Mouse (Mus musculus) hindbrain, postnatal 0 days (tissue): Measurements from ENCODE around the gene 1700012A03Rik. TPM values are rescaled to one million over a fixed set of nuclear protein-coding genes. Genes with fewer than 3 reads are reported as not detected.

Experiments used
- ATAC-seq: fragments of 200-750 bp; cut with Nextera tagmentation; 2 replicates; pipeline ENCODE4 v1.8.0; 2017; ENCODE audit warnings: mild to moderate bottlenecking, moderate TSS enrichment, moderate library complexity
- DNase-seq: peaks from one replicate; pipeline ENCODE4 v3.0.0-alpha.2; 2015; ENCODE audit warnings: low spot score
- H3K27ac ChIP-seq: fragments of 300-500 bp; sonication (generic); 2 replicates; pipeline ENCODE4 v1.5.1; 2014; ENCODE audit warnings: mild to moderate bottlenecking
- H3K27me3 ChIP-seq: fragments of 300-500 bp; sonication (generic); 2 replicates; pipeline ENCODE4 v1.6.1; 2014; ENCODE audit warnings: low read length, mixed read lengths; ENCODE audit not compliant: insufficient read depth
- H3K36me3 ChIP-seq: fragments of 300-500 bp; sonication (generic); 2 replicates; pipeline ENCODE4 v1.6.1; 2014; ENCODE audit warnings: low read length, mixed read lengths; ENCODE audit not compliant: insufficient read depth
- H3K4me1 ChIP-seq: fragments of 300-500 bp; sonication (generic); 2 replicates; pipeline ENCODE4 v1.6.1; 2014; ENCODE audit warnings: antibody characterized with exemption, low read length, mixed read lengths; ENCODE audit not compliant: insufficient read depth
- H3K4me2 ChIP-seq: fragments of 300-500 bp; sonication (generic); 2 replicates; pipeline ENCODE4 v1.6.1; 2014; ENCODE audit warnings: low read depth, mild to moderate bottlenecking, low read length, moderate library complexity, mixed read lengths
- H3K4me3 ChIP-seq: fragments of 300-500 bp; sonication (generic); 2 replicates; pipeline ENCODE4 v1.5.1; 2014; ENCODE audit warnings: low read length
- H3K9ac ChIP-seq: fragments of 300-500 bp; sonication (generic); replicated peaks from 2 replicates; pipeline ENCODE4 v1.6.1; 2014; ENCODE audit warnings: mild to moderate bottlenecking, low read length, moderate library complexity, mixed read lengths
- H3K9me3 ChIP-seq: fragments of 300-500 bp; sonication (generic); 2 replicates; pipeline ENCODE4 v1.6.1; 2016; ENCODE audit warnings: low read length, mixed read lengths
- CTCF ChIP-seq: IDR thresholded peaks from 2 replicates; pipeline ENCODE4 v1.5.1; 2016; ENCODE audit warnings: antibody characterized with exemption, control low read depth, low read depth
- WGBS: fragments of 180-500 bp; shearing (Covaris S2); extraction: QIAGEN DNeasy Blood & Tissue Kit; methylation state at CpG from one replicate; pipeline ENCODE4 v1.1.7; 2014; 5-methylcytosine and 5-hydroxymethylcytosine counted together
- polyA plus RNA-seq: library from polyadenylated mRNA; unstranded; fragments of >200 nt; fragmentation: Nextera tagmentation; extraction: Ambion mirVana; gene quantifications from 2 replicates; pipeline ENCODE4 v1.2.1, GENCODE M21; 2015
- total RNA-seq: library from RNA; depleted of rRNA; stranded (reverse); fragments of >200 nt; gene quantifications from 2 replicates; pipeline ENCODE4 v1.2.3, GENCODE M21; 2014; rRNA removed

Gene 1700012A03Rik
- not detected in 2 replicates for total RNA-seq
- not detected in 2 replicates for polyA plus RNA-seq

GRCm38 (mm10) chr6:32049951-32050345 lies at the start of gene 1700012A03Rik:
Gene 1700012A03Rik (plus strand): TSS chr6:32050246.
- H3K27me3 ChIP-seq, result no peaks in the 10 kb centered on the region
- H3K9me3 ChIP-seq, result no peaks in the 10 kb centered on the region
- ATAC-seq (no peak), DNase-seq (no peak)
- H3K36me3 ChIP-seq, result no peaks in the 10 kb centered on the region
- no peak for TF ChIP-seq CTCF
- 88% methylated on average over 3 of the region's 3 CpGs for WGBS
- H3K27ac ChIP-seq, result no peak within 1 kb of the TSS
- peaks cover 3% of the 10 kb centered on the region; the same call in 1 of the 2 replicates for H3K4me1 ChIP-seq
- H3K9ac ChIP-seq, result no peak within 1 kb of the TSS
- no peak within 1 kb of the TSS for H3K4me3 ChIP-seq
- no peak within 1 kb of the TSS for H3K4me2 ChIP-seq

GRCm38 (mm10) chr6:32004228-32004627 lies 45.8 kb upstream of the 1700012A03Rik start:
- no peak overlapping the region for H3K4me2 ChIP-seq
- H3K36me3 ChIP-seq, result no peaks in the 10 kb centered on the region
- ATAC-seq (no peak), DNase-seq (no peak)
- H3K4me3 ChIP-seq, result no peak overlapping the region
- no peaks in the 10 kb centered on the region for H3K27me3 ChIP-seq
- 0 out of 2 replicates have a peak, but pooled peaks cover 3% of the 10 kb centered on the region for H3K9me3 ChIP-seq
- no peak overlapping the region for H3K9ac ChIP-seq
- no peak for TF ChIP-seq CTCF
- no peaks in the 10 kb centered on the region for H3K4me1 ChIP-seq
- H3K27ac ChIP-seq, result no peak overlapping the region
- WGBS, result 83% methylated on average over 10 of the region's 10 CpGs

GRCm38 (mm10) chr6:32005914-32006313 lies 44.1 kb upstream of the 1700012A03Rik start:
- 80% methylated on average over 2 of the region's 2 CpGs for WGBS
- no peak overlapping the region for H3K9ac ChIP-seq
- 0 out of 2 replicates have a peak, but pooled peaks cover 3% of the 10 kb centered on the region for H3K9me3 ChIP-seq
- no peak for TF ChIP-seq CTCF
- H3K36me3 ChIP-seq, result no peaks in the 10 kb centered on the region
- ATAC-seq (no peak), DNase-seq (no peak)
- H3K4me1 ChIP-seq, result no peaks in the 10 kb centered on the region
- H3K4me2 ChIP-seq, result no peak overlapping the region
- H3K27me3 ChIP-seq, result no peaks in the 10 kb centered on the region
- H3K27ac ChIP-seq, result no peak overlapping the region
- H3K4me3 ChIP-seq, result no peak overlapping the region

DNA sequence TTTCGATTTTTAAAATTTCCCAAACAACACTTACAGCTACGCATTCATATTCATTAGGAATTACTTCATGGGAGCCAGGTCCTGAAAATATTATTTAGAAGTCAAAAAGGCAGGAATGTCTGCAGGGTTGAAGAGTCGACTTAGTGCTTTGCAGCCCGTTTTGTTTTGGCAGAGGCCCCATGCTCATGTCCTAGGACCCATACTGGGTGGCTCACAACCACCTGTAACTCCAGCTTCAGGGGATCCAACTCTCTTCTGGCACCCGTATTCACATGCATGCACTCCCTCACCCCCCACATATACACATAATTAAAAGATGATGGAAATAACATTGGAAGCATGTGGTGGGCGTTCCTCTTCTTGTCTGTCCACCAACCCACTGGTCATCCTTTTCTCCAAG lies 43.7 kb upstream of the 1700012A03Rik start:
- H3K36me3 ChIP-seq, result no peaks in the 10 kb centered on the region
- no peaks in the 10 kb centered on the region for H3K4me1 ChIP-seq
- no peak overlapping the region for H3K4me2 ChIP-seq
- 0 out of 2 replicates have a peak, but pooled peaks cover 3% of the 10 kb centered on the region for H3K9me3 ChIP-seq
- H3K4me3 ChIP-seq, result no peak overlapping the region
- no peak for TF ChIP-seq CTCF
- ATAC-seq (no peak), DNase-seq (no peak)
- no peak overlapping the region for H3K27ac ChIP-seq
- no peak overlapping the region for H3K9ac ChIP-seq
- H3K27me3 ChIP-seq, result no peaks in the 10 kb centered on the region
- 87% methylated on average over 6 of the region's 6 CpGs for WGBS

GRCm38 (mm10) chr6:32007336-32007735 lies 42.7 kb upstream of the 1700012A03Rik start:
- DNase-seq, result no peak
- H3K4me3 ChIP-seq, result no peak overlapping the region
- H3K27ac ChIP-seq, result no peak overlapping the region
- ATAC-seq, result no peak
- H3K4me1 ChIP-seq, result no peaks in the 10 kb centered on the region
- TF ChIP-seq CTCF, result no peak
- 93% methylated on average over 3 of the region's 3 CpGs for WGBS
- no peak overlapping the region for H3K9ac ChIP-seq
- no peaks in the 10 kb centered on the region for H3K36me3 ChIP-seq
- H3K9me3 ChIP-seq, result 0 out of 2 replicates have a peak, but pooled peaks cover 3% of the 10 kb centered on the region
- no peaks in the 10 kb centered on the region for H3K27me3 ChIP-seq
- no peak overlapping the region for H3K4me2 ChIP-seq

DNA sequence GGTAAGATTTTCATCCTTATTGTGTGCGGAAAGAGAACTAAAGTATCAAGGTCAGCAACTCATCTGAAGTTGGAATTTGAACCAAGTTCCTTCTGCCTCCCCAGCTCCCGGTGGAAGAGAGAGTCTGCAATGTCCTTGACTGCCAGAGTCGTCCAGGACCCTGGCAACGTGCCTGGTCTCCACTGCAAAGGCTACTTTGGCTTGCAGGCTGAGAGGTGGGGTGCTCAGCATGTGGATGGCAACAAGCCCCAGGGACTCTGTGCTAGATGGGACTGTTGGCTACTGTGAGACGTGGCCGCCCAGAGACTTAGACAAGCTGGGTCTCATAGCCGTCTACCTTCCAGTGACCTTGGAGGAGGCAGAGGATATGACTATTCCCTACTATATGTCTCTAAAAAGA lies 33.2 kb upstream of the 1700012A03Rik start:
- ATAC-seq (no peak), DNase-seq (peak; percentile 59)
- no peak for TF ChIP-seq CTCF
- Histone ChIP-seq H3K27ac (0 out of 2 replicates have a peak overlapping the region, but pooled peaks have one; percentile 48), H3K9ac (no peak overlapping the region), H3K4me3 (no peak overlapping the region), H3K27me3 (no peaks in the 10 kb centered on the region), H3K4me2 (no peak overlapping the region), H3K9me3 (no peaks in the 10 kb centered on the region), H3K4me1 (peaks cover 14% of the 10 kb centered on the region; the same call in 1 of the 2 replicates), H3K36me3 (no peaks in the 10 kb centered on the region)
- 48% methylated on average over 7 of the region's 7 CpGs for WGBS

GRCm38 (mm10) chr6:32017406-32018104 lies 32.5 kb upstream of the 1700012A03Rik start:
- no peaks in the 10 kb centered on the region for H3K9me3 ChIP-seq
- H3K36me3 ChIP-seq, result no peaks in the 10 kb centered on the region
- no peak overlapping the region for H3K9ac ChIP-seq
- no peak overlapping the region for H3K4me3 ChIP-seq
- 37% methylated on average over 14 of the region's 14 CpGs for WGBS
- peak; percentile 58 for TF ChIP-seq CTCF
- peak overlapping the region; percentile 48; the same call in 1 of the 2 replicates for H3K27ac ChIP-seq
- peaks cover 14% of the 10 kb centered on the region; the same call in 1 of the 2 replicates for H3K4me1 ChIP-seq
- peak overlapping the region; percentile 16; the same call in 1 of the 2 replicates for H3K4me2 ChIP-seq
- H3K27me3 ChIP-seq, result no peaks in the 10 kb centered on the region
- ATAC-seq (peak; percentile 88), DNase-seq (peak; percentile 79)
